Mouse (Mus musculus) G1E (cell line): ENCODE results near the gene Tmem129.

Experiments
- CTCF ChIP-seq: IDR thresholded peaks from 2 replicates; pipeline ENCODE4 v1.5.1; 2012; ENCODE audit warnings: low read depth, low read length, inconsistent platforms, mixed read lengths
- POLR2AphosphoS5 ChIP-seq: IDR thresholded peaks from 2 replicates; pipeline ENCODE4 v1.6.1; 2012; ENCODE audit warnings: low read depth, low read length, inconsistent platforms; ENCODE audit not compliant: insufficient replicate concordance
- TAL1 ChIP-seq: conservative IDR thresholded peaks from 2 replicates; pipeline ENCODE4 v1.6.1; 2012; ENCODE audit warnings: low read depth, low read length, inconsistent platforms, mixed read lengths

DNA sequence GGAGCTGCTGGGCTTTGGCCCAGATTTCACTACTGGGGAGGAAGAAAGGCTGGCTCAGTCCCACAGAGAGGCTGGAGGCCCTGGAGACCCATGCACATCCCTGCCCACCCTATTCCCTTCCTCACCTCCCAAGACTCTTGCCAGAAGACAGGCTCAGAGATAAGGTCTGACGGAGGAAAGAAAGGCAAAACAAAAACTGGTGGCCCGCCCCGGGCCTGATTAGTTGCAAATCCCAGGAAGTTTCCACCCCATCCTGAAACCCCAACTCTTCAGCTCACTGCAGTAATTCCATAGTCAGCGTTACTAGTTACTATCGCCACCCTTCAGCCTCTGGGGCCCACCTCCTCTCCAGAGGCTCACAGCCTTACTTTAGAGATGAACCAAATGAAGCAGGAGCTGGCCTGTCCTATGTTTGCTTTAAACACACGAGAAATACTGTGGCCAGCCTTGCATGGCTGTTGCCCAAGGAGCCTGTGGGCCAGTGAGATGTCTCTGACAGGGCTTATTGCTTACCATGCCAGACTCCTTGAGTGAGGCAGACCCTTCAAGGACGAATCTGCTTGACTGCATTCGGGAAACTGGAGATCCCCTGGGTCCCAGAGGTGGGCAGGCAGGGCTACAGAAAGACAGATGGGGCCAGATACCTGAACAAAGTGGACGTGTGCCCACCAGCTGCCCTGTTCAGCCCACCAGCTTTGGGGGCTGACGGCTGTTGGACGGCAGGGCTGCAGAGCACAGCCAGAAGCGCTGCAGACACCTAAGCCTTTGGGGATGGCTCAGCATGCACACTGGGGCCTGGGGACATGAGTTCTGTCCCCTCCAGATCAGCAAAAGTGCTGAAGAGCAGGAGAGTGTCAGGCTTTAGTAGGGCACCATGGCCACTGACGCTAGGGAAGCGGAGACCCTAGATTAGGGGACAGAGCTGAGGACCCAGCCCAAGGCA is 30.3 kb upstream of the Tmem129 start:
- no peak for TF ChIP-seq CTCF
- TF ChIP-seq TAL1 = no peak
- no peak for TF ChIP-seq POLR2AphosphoS5
